Mouse (Mus musculus) CH12.LX (cell line): ENCODE measurements around the gene Ecm1.

Experiments
- CTCF ChIP-seq, 2 experiments: IDR thresholded peaks in 1 of 2; conservative IDR thresholded peaks in 1 of 2; 2 replicates each; pipeline ENCODE4 v1.5.1; 2011 to 2012; ENCODE audit warnings: low read depth in 2 of 2, low read length in 2 of 2, improper control_type of control experiment in 1 of 2, inconsistent platforms in 1 of 2, mild to moderate bottlenecking in 1 of 2, moderate library complexity in 1 of 2
- ELF1 ChIP-seq: IDR thresholded peaks from 2 replicates; pipeline ENCODE4 v1.6.1; 2014; ENCODE audit warnings: low read depth, mild to moderate bottlenecking, inconsistent platforms, low read length, improper control_type of control experiment
- EP300 ChIP-seq: IDR thresholded peaks from 2 replicates; pipeline ENCODE4 v1.6.1; 2011; ENCODE audit warnings: low read length, improper control_type of control experiment
- GABPA ChIP-seq: IDR thresholded peaks from 2 replicates; pipeline ENCODE4 v1.6.1; 2012; ENCODE audit warnings: low read depth, low read length, improper control_type of control experiment, inconsistent platforms; ENCODE audit not compliant: insufficient replicate concordance
- NELFE ChIP-seq: IDR thresholded peaks from 2 replicates; pipeline ENCODE4 v1.6.1; 2011; ENCODE audit warnings: low read depth, low read length, improper control_type of control experiment
- POLR2A ChIP-seq: IDR thresholded peaks from 2 replicates; pipeline ENCODE4 v1.6.1; 2011; ENCODE audit warnings: low read depth, mild to moderate bottlenecking, improper control_type of control experiment, low read length
- POLR2AphosphoS2 ChIP-seq: IDR thresholded peaks from 2 replicates; pipeline ENCODE4 v1.6.1; 2011; ENCODE audit warnings: low read depth, low read length, improper control_type of control experiment
- RCOR1 ChIP-seq: conservative IDR thresholded peaks from 2 replicates; pipeline ENCODE4 v1.6.1; 2012; ENCODE audit warnings: low read depth, mild to moderate bottlenecking, inconsistent platforms, low read length, improper control_type of control experiment
- TBP ChIP-seq: conservative IDR thresholded peaks from 2 replicates; pipeline ENCODE4 v1.6.1; 2011; ENCODE audit warnings: low read depth, low read length, improper control_type of control experiment
- TCF12 ChIP-seq: IDR thresholded peaks from 2 replicates; pipeline ENCODE4 v1.6.1; 2014; ENCODE audit warnings: low read depth, mild to moderate bottlenecking, inconsistent platforms, low read length, improper control_type of control experiment
- UBTF ChIP-seq: IDR thresholded peaks from 2 replicates; pipeline ENCODE4 v1.6.1; 2012; ENCODE audit warnings: low read depth, mild to moderate bottlenecking, inconsistent platforms, low read length, improper control_type of control experiment, moderate library complexity
- USF2 ChIP-seq: conservative IDR thresholded peaks from 2 replicates; pipeline ENCODE4 v1.6.1; 2011; ENCODE audit warnings: low read depth, low read length, improper control_type of control experiment
- ZC3H11A ChIP-seq: IDR thresholded peaks from 2 replicates; pipeline ENCODE4 v1.6.1; 2012; ENCODE audit warnings: low read depth, mild to moderate bottlenecking, inconsistent platforms, low read length, improper control_type of control experiment
- ZNF384 ChIP-seq: IDR thresholded peaks from 2 replicates; pipeline ENCODE4 v1.6.1; 2012; ENCODE audit warnings: low read depth, low read length, improper control_type of control experiment, inconsistent platforms

- TF ChIP-seq RCOR1 (no peak), POLR2A (no peak), USF2 (no peak), ZNF384 (no peak), CTCF (conservative IDR thresholded peaks at IDR 0.05 in 1 of 2, IDR thresholded peaks at IDR 0.05 in 1 of 2; ENCODE audit: low read depth in 2 of 2, low read length in 2 of 2) (no peak), POLR2AphosphoS2 (no peak), TCF12 (no peak), UBTF (no peak), ELF1 (no peak), ZC3H11A (no peak), TBP (no peak), EP300 (no peak), NELFE (no peak), GABPA (no peak)
Measured at GRCm38 (mm10) chr3:95732744-95733521, 6.4 kb downstream of the Ecm1 start.
